Mouse (Mus musculus) stomach, embryonic 15.5 days (tissue): ENCODE results near the gene Tex30. TPM values are rescaled to one million over a fixed set of nuclear protein-coding genes. Genes with fewer than 3 reads are reported as not detected.

ENCODE experiments used
- ATAC-seq: fragments of 200-750 bp; cut with Nextera tagmentation; 2 replicates; pipeline ENCODE4 v1.8.0; 2017; ENCODE audit warnings: low read depth, moderate number of reproducible peaks, moderate TSS enrichment; ENCODE audit not compliant: insufficient read depth, low FRiP score
- H3K27ac ChIP-seq: fragments of 300-500 bp; sonication (generic); 2 replicates; pipeline ENCODE4 v1.5.1; 2015; ENCODE audit warnings: mild to moderate bottlenecking, inconsistent platforms
- H3K27me3 ChIP-seq: fragments of 300-500 bp; sonication (generic); replicated peaks from 2 replicates; pipeline ENCODE4 v1.6.1; 2015; ENCODE audit warnings: inconsistent platforms
- H3K36me3 ChIP-seq: fragments of 300-500 bp; sonication (generic); 2 replicates; pipeline ENCODE4 v1.6.1; 2015; ENCODE audit warnings: inconsistent platforms
- H3K4me1 ChIP-seq: fragments of 300-500 bp; sonication (generic); 2 replicates; pipeline ENCODE4 v1.6.1; 2015; ENCODE audit warnings: inconsistent platforms
- H3K4me2 ChIP-seq: fragments of 300-500 bp; sonication (generic); 2 replicates; pipeline ENCODE4 v1.6.1; 2015; ENCODE audit warnings: mild to moderate bottlenecking, inconsistent platforms
- H3K4me3 ChIP-seq: fragments of 300-500 bp; sonication (generic); replicated peaks from 2 replicates; pipeline ENCODE4 v1.5.1; 2015; ENCODE audit warnings: inconsistent platforms
- H3K9ac ChIP-seq: fragments of 300-500 bp; sonication (generic); 2 replicates; pipeline ENCODE4 v1.6.1; 2015; ENCODE audit warnings: inconsistent platforms
- H3K9me3 ChIP-seq: fragments of 300-500 bp; sonication (generic); 2 replicates; pipeline ENCODE4 v1.6.1; 2016; ENCODE audit warnings: inconsistent platforms
- WGBS: fragments of 180-500 bp; shearing (Covaris S2); methylation state at CpG from one replicate; pipeline ENCODE4 v1.1.7; 2015; 5-methylcytosine and 5-hydroxymethylcytosine counted together
- polyA plus RNA-seq: library from polyadenylated mRNA; unstranded; fragments of >200 nt; fragmentation: Nextera tagmentation; extraction: Ambion mirVana; gene quantifications from 2 replicates; pipeline ENCODE4 v1.2.1, GENCODE M21; 2015

Gene Tex30
- polyA plus RNA-seq, 1 experiment from 2014 or later: 74.2 TPM

DNA sequence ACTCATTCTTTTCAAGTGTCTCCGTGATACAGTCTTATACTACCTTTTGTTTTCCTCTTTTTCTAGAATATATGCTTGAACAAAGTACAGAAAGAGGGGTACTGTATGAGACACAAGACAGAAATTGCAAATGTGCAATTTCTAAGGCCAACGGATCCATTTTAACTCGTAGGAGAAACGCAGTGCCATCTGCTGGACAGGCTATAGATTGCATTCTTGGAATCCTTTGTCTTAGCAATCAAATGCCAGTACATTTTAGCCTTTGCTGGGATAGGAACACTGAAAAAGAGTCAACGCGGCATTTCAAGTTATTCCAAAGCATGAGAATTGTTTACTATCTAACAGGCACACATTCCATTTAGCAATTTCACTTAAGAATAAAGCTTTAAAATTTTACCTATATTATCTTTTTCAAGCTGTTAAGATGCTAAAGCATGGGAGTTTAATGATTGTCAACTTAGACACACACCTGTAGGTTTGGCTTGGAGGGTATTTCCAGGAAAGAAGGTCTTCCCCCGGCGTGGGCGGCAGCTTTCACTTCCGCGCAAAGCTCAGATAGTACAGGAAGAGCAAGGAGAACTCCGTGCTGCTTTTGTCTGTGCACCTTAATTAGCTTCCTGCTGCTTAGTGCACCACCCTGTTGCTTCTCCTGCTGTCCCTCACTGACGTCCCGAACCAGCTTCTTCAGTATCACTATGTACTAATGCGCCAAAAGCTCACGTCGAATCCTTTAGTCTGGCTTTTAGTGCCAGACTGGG, 60.3 kb downstream of the Tex30 start:
- Histone ChIP-seq H3K4me1 (no peaks in the 10 kb centered on the region), H3K27me3 (no peaks in the 10 kb centered on the region), H3K4me3 (peak overlapping the region; percentile 48), H3K36me3 (no peaks in the 10 kb centered on the region), H3K9me3 (no peaks in the 10 kb centered on the region), H3K27ac (no peak overlapping the region), H3K4me2 (peak overlapping the region; percentile 75), H3K9ac (0 out of 2 replicates have a peak overlapping the region, but pooled peaks have one; percentile 2)
- ATAC-seq: peak; percentile 50; the same call in 1 of the 2 replicates
- under 1% methylated on average over 17 of the region's 17 CpGs for WGBS

Other genes with a start within 250 kb of the Tex30 start
- gene Tpp2, start 168.8 kb downstream of the Tex30 start, polyA plus RNA-seq: 52.5 and 59.7 TPM in 2 replicates
- gene Mettl21c, start 82.4 kb downstream of the Tex30 start, polyA plus RNA-seq: 0.30 and 0.46 TPM in 2 replicates
- gene Gm8251, start 40.5 kb downstream of the Tex30 start, polyA plus RNA-seq: 0.08 and 0.10 TPM in 2 replicates
- gene Kdelc1, start 16.4 kb upstream of the Tex30 start, polyA plus RNA-seq: 51.6 and 53.1 TPM in 2 replicates
- gene Bivm, start 16.5 kb upstream of the Tex30 start, polyA plus RNA-seq: 16.0 and 17.7 TPM in 2 replicates
- 20.5 and 21.6 TPM in 2 replicates for gene Ercc5, start 45.3 kb upstream of the Tex30 start, polyA plus RNA-seq
- 0.06 TPM in 1 of 2 replicates, not detected in the other for gene Mettl21e, start 116.5 kb upstream of the Tex30 start, polyA plus RNA-seq